Mouse (Mus musculus): ENCODE results near the gene Zdhhc22. TPM values are rescaled to one million over a fixed set of nuclear protein-coding genes. Genes with fewer than 3 reads are reported as not detected.

Gene Zdhhc22
- polyA plus RNA-seq, 1 experiment from 2014 or later: 14.9 TPM

DNA sequence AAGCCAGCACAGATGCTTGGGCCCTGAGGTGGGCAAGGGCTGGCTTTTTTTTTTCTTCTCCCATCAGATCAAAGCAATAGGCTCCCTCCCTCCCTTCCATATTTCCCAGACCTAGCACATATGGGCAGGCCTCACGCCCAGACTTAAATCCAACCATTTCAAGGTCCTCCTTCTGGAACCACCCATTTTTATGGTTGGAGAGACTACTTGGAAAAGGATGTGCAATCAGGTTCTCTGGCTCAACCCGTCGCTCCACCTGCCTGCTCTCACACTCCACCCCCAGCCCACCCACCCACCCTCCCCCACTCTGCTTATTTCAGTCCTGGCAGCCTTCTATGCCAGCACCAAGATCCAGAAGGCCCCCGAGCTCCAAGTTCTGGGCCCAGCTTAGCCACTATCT, 3.7 kb downstream of the Zdhhc22 start:
- Histone ChIP-seq H3K9me3 (ENCODE audit: control insufficient read depth, low read length) (no peaks in the 10 kb centered on the region), H3K4me1 (replicated peaks; ENCODE audit: control insufficient read depth, insufficient read depth, low read length) (peaks cover 30% of the 10 kb centered on the region), H3K36me3 (replicated peaks; ENCODE audit: control insufficient read depth, insufficient read depth) (no peaks in the 10 kb centered on the region), H3K27me3 (ENCODE audit: control insufficient read depth, insufficient read depth, low read length) (peaks cover 48% of the 10 kb centered on the region), H3K4me2 (replicated peaks) (no peak overlapping the region), H3K27ac (no peak overlapping the region), H3K9ac (no peak overlapping the region), H3K4me3 (replicated peaks; ENCODE audit: low read length) (no peak overlapping the region)
- WGBS: 92% methylated on average over 4 of the region's 4 CpGs
- DNase-seq (ENCODE audit: low spot score) (no peak), ATAC-seq (ENCODE audit: low FRiP score) (no peak)

- H3K27me3 ChIP-seq (ENCODE audit: control insufficient read depth, insufficient read depth, low read length): peaks cover 35% of the 10 kb centered on the region
- H3K4me2 ChIP-seq (replicated peaks): peak overlapping the region; percentile 40; the same call in 1 of the 2 replicates
These were observed 6.1 kb downstream of the Zdhhc22 start for GRCm38 (mm10) chr12:86984194-86984555.

DNA sequence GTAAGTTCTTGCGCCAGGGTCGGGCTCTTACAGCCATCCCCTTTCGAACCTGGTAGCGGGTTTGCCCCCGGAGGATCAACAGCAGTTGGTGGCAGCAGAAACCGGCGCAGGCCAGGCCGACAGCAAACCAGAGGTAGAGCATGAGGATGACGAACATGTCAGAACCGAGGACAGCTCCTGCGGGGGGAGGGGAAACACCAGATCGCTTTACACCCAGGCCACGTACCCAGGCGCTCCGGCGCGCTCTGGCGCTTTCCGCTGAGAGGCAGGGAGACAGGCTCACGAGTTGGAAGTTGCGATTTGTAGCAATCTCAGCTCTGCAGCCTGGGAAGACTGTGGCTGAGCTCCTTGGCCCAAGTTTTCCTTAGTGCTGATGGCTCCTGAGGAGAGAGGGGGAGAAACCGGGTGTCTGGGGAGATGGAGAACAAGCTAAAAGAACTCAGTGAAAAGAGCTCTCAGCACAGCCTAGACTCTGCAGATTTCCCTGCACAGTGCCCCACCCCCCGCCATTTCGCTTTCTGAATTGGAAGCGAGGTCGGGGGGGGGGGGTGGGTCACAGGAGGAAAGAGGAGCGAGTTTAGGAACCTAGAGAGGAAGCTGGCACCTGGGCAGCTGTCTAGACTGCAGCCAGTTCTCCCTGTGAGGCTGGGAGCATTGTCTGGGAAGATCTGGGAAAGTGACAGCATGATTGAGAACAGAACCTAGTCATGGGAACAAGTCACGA, 6.6 kb downstream of the Zdhhc22 start:
- DNase-seq (ENCODE audit: low spot score) (peak; percentile 78), ATAC-seq (ENCODE audit: low FRiP score) (peak; percentile 64)
- Histone ChIP-seq H3K36me3 (replicated peaks; ENCODE audit: control insufficient read depth, insufficient read depth) (no peaks in the 10 kb centered on the region), H3K9me3 (ENCODE audit: control insufficient read depth, low read length) (no peaks in the 10 kb centered on the region), H3K4me1 (replicated peaks; ENCODE audit: control insufficient read depth, insufficient read depth, low read length) (peaks cover 13% of the 10 kb centered on the region), H3K4me3 (replicated peaks; ENCODE audit: low read length) (peak overlapping the region; percentile 5; the same call in 1 of the 2 replicates), H3K9ac (0 out of 2 replicates have a peak overlapping the region, but pooled peaks have one; percentile 14), H3K27ac (peak overlapping the region; percentile 21; the same call in 1 of the 2 replicates), H3K4me2 (replicated peaks) (peak overlapping the region; percentile 40), H3K27me3 (ENCODE audit: control insufficient read depth, insufficient read depth, low read length) (peaks cover 30% of the 10 kb centered on the region)
- WGBS: 1% methylated on average over 28 of the region's 28 CpGs

More at GRCm38 (mm10) chr12:86984194-86984555, 6.1 kb downstream of the Zdhhc22 start:
- DNase-seq (ENCODE audit: low spot score): no peak
- no peaks in the 10 kb centered on the region for H3K9me3 ChIP-seq (ENCODE audit: control insufficient read depth, low read length)
- H3K9ac ChIP-seq: no peak overlapping the region
- no peak for ATAC-seq (ENCODE audit: low FRiP score)
- H3K4me3 ChIP-seq (replicated peaks; ENCODE audit: low read length): no peak overlapping the region
- peaks cover 14% of the 10 kb centered on the region for H3K4me1 ChIP-seq (replicated peaks; ENCODE audit: control insufficient read depth, insufficient read depth, low read length)
- H3K27ac ChIP-seq: no peak overlapping the region
- no peaks in the 10 kb centered on the region for H3K36me3 ChIP-seq (replicated peaks; ENCODE audit: control insufficient read depth, insufficient read depth)
- 5% methylated on average over 6 of the region's 6 CpGs for WGBS

GRCm38 (mm10) chr12:86981180-86981579, 9.1 kb downstream of the Zdhhc22 start:
- H3K9me3 ChIP-seq (ENCODE audit: control insufficient read depth, low read length): no peaks in the 10 kb centered on the region
- H3K4me2 ChIP-seq (replicated peaks): no peak overlapping the region
- H3K4me1 ChIP-seq (replicated peaks; ENCODE audit: control insufficient read depth, insufficient read depth, low read length): peaks cover 24% of the 10 kb centered on the region
- ATAC-seq (ENCODE audit: low FRiP score) (no peak), DNase-seq (ENCODE audit: low spot score) (no peak)
- WGBS: 33% methylated on average over 9 of the region's 9 CpGs
- H3K27me3 ChIP-seq (ENCODE audit: control insufficient read depth, insufficient read depth, low read length): peaks cover 13% of the 10 kb centered on the region
- no peaks in the 10 kb centered on the region for H3K36me3 ChIP-seq (replicated peaks; ENCODE audit: control insufficient read depth, insufficient read depth)
- no peak overlapping the region for H3K27ac ChIP-seq
- no peak overlapping the region for H3K9ac ChIP-seq
- no peak overlapping the region for H3K4me3 ChIP-seq (replicated peaks; ENCODE audit: low read length)

GRCm38 (mm10) chr12:86977833-86978232, 12.4 kb downstream of the Zdhhc22 start:
- no peak for ATAC-seq (ENCODE audit: low FRiP score)
- Histone ChIP-seq H3K9ac (no peak overlapping the region), H3K4me1 (replicated peaks; ENCODE audit: control insufficient read depth, insufficient read depth, low read length) (peaks cover 41% of the 10 kb centered on the region), H3K4me3 (replicated peaks; ENCODE audit: low read length) (no peak overlapping the region), H3K27ac (no peak overlapping the region), H3K36me3 (replicated peaks; ENCODE audit: control insufficient read depth, insufficient read depth) (no peaks in the 10 kb centered on the region), H3K9me3 (ENCODE audit: control insufficient read depth, low read length) (no peaks in the 10 kb centered on the region), H3K27me3 (ENCODE audit: control insufficient read depth, insufficient read depth, low read length) (no peaks in the 10 kb centered on the region; the same call in 1 of the 2 replicates), H3K4me2 (replicated peaks) (0 out of 2 replicates have a peak overlapping the region, but pooled peaks have one; percentile 11)
- DNase-seq (ENCODE audit: low spot score): peak; percentile 65
- WGBS: 16% methylated on average over 15 of the region's 15 CpGs

DNA sequence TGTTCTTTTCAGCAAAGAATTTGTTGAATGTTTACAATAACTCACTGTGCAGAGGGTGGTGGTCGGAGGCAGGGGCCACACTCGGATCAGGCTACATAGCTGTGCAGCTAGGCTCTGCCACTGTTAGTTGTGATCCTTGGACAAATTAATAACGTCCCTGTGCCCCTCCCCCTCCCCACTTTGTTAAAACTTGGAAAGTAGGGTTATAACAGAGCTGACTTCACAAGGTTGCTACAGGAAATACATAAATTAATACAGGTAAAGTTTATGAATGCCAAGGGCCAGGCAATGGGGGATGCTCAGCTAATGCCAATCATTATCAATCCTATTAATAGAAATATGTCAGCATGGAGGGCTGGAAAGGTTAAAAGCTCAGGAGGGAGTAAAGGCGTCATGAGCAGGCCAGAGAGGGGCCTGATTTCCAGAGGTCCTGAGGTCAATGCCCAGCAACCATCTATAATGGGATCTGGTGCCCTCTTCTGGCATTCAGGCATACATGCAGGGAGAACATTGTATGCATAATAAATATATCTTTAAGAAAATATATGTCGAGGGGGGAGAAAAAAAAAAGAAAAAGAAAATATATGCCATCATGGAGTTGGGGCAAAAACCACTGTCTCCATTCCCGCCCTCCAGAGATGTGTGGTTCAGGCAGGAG, 13.6 kb downstream of the Zdhhc22 start:
- H3K4me1 ChIP-seq (replicated peaks; ENCODE audit: control insufficient read depth, insufficient read depth, low read length): peaks cover 43% of the 10 kb centered on the region
- no peaks in the 10 kb centered on the region for H3K36me3 ChIP-seq (replicated peaks; ENCODE audit: control insufficient read depth, insufficient read depth)
- no peaks in the 10 kb centered on the region for H3K9me3 ChIP-seq (ENCODE audit: control insufficient read depth, low read length)
- no peak overlapping the region for H3K4me3 ChIP-seq (replicated peaks; ENCODE audit: low read length)
- ATAC-seq (ENCODE audit: low FRiP score): no peak
- H3K27me3 ChIP-seq (ENCODE audit: control insufficient read depth, insufficient read depth, low read length): no peaks in the 10 kb centered on the region; the same call in 1 of the 2 replicates
- no peak overlapping the region for H3K9ac ChIP-seq
- H3K4me2 ChIP-seq (replicated peaks): no peak overlapping the region
- no peak for DNase-seq (ENCODE audit: low spot score)
- H3K27ac ChIP-seq: no peak overlapping the region
- WGBS: 55% methylated on average over 6 of the region's 6 CpGs

- H3K4me1 ChIP-seq (replicated peaks; ENCODE audit: control insufficient read depth, insufficient read depth, low read length): peaks cover 43% of the 10 kb centered on the region
These were observed 14.5 kb downstream of the Zdhhc22 start for GRCm38 (mm10) chr12:86975761-86976160.

DNA sequence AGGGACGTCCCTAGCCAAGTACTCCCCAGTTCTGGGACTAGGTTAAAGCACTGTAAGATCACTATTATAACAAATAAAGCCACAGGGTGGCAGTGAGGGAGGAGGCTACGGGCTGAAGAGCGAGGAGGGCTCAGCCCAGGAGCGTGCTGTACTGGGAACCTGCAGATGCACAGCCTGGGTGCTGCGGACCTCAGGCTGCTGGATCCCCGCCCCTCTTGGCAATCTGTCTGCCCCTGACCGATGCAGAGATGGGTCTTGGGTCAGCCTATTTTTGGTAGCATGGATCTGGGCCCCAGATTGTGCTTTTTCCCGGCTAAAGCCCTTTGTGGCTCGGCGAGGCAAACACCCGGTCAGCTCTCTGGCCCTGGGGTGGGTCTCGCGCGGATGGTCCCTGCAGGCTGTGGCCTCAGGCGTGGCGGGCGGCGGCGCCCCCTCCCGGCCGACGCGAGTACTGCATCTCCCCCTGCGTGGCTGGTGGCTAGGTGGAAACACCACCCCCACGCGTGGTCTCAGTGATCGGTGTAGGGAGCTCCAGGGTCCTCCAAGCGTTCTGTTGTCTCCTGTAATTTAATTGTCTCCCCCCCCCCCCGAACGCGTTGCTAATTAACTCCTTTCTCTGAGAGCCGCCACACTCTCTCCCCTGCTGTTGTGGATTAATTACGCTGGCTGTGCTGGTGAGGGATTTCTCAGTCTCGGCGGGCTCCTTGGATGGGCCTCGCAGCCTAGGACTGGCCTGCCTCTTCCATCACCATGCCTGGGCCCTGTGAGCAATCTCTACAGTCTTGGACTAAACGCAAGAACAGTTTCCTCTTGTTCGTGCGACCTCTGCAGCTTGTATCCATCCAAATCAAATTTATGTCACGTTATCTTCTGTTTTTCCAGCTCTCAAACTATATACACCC, 15.6 kb downstream of the Zdhhc22 start:
- H3K27ac ChIP-seq: peak overlapping the region; percentile 77
- no peaks in the 10 kb centered on the region; the same call in 1 of the 2 replicates for H3K27me3 ChIP-seq (ENCODE audit: control insufficient read depth, insufficient read depth, low read length)
- DNase-seq (ENCODE audit: low spot score) (peak; percentile 62), ATAC-seq (ENCODE audit: low FRiP score) (peak; percentile 79)
- no peaks in the 10 kb centered on the region for H3K9me3 ChIP-seq (ENCODE audit: control insufficient read depth, low read length)
- 3% methylated on average over 40 of the region's 40 CpGs for WGBS
- peak overlapping the region; percentile 13; the same call in 1 of the 2 replicates for H3K4me3 ChIP-seq (replicated peaks; ENCODE audit: low read length)
- H3K9ac ChIP-seq: peak overlapping the region; percentile 49
- peak overlapping the region; percentile 46 for H3K4me2 ChIP-seq (replicated peaks)
- H3K4me1 ChIP-seq (replicated peaks; ENCODE audit: control insufficient read depth, insufficient read depth, low read length): peaks cover 43% of the 10 kb centered on the region
- no peaks in the 10 kb centered on the region for H3K36me3 ChIP-seq (replicated peaks; ENCODE audit: control insufficient read depth, insufficient read depth)

More at GRCm38 (mm10) chr12:86975761-86976160, 14.5 kb downstream of the Zdhhc22 start:
- Histone ChIP-seq H3K4me3 (replicated peaks; ENCODE audit: low read length) (no peak overlapping the region), H3K9ac (no peak overlapping the region), H3K9me3 (ENCODE audit: control insufficient read depth, low read length) (no peaks in the 10 kb centered on the region), H3K36me3 (replicated peaks; ENCODE audit: control insufficient read depth, insufficient read depth) (no peaks in the 10 kb centered on the region), H3K4me2 (replicated peaks) (no peak overlapping the region), H3K27me3 (ENCODE audit: control insufficient read depth, insufficient read depth, low read length) (no peaks in the 10 kb centered on the region; the same call in 1 of the 2 replicates), H3K27ac (0 out of 2 replicates have a peak overlapping the region, but pooled peaks have one; percentile 77)
- 59% methylated on average over 10 of the region's 10 CpGs for WGBS
- no peak for DNase-seq (ENCODE audit: low spot score)
- ATAC-seq (ENCODE audit: low FRiP score): no peak
